Mouse (Mus musculus): ENCODE measurements around the gene Hoxc6. TPM values are rescaled to one million over a fixed set of nuclear protein-coding genes. Genes with fewer than 3 reads are reported as not detected.

Gene Hoxc6
- polyA plus RNA-seq, 1 experiment from 2014 or later: 6.1 TPM

- no peak overlapping the region for H3K4me3 ChIP-seq (ENCODE audit: low read depth, low read length)
- ATAC-seq (replicated peaks; ENCODE audit: low FRiP score, low TSS enrichment, low read depth): no peak; the same call in 1 of the 2 replicates
- DNase-seq (ENCODE audit: low spot score): no peak
- no peaks in the 10 kb centered on the region for H3K9me3 ChIP-seq (ENCODE audit: control insufficient read depth, low read length)
- peaks cover 27% of the 10 kb centered on the region for H3K4me1 ChIP-seq (replicated peaks; ENCODE audit: control insufficient read depth, insufficient read depth, low read length)
- peaks cover 58% of the 10 kb centered on the region for H3K27me3 ChIP-seq (replicated peaks; ENCODE audit: control insufficient read depth, insufficient read depth, low read length)
- 0 out of 2 replicates have a peak overlapping the region, but pooled peaks have one; percentile 27 for H3K27ac ChIP-seq (ENCODE audit: low read depth)
- no peaks in the 10 kb centered on the region for H3K36me3 ChIP-seq (ENCODE audit: control insufficient read depth, insufficient read depth, low read length)
- no peak overlapping the region for H3K9ac ChIP-seq (ENCODE audit: low read length)
- WGBS: 2% methylated on average over 26 of the region's 26 CpGs
- H3K4me2 ChIP-seq (ENCODE audit: low read length): peak overlapping the region; percentile 39
Measured at GRCm38 (mm10) chr15:103032646-103033575, 34.9 kb downstream of the Hoxc6 start.

GRCm38 (mm10) chr15:103034043-103034806, 36.2 kb downstream of the Hoxc6 start:
- peak overlapping the region; percentile 72 for H3K9ac ChIP-seq (ENCODE audit: low read length)

GRCm38 (mm10) chr15:103034807-103035547, 36.9 kb downstream of the Hoxc6 start:
- DNase-seq (ENCODE audit: low spot score) (no peak), ATAC-seq (replicated peaks; ENCODE audit: low FRiP score, low TSS enrichment, low read depth) (peak; percentile 25; the same call in 1 of the 2 replicates)
- Histone ChIP-seq H3K27ac (ENCODE audit: low read depth) (peak overlapping the region; percentile 82), H3K4me2 (ENCODE audit: low read length) (peak overlapping the region; percentile 64), H3K9me3 (ENCODE audit: control insufficient read depth, low read length) (no peaks in the 10 kb centered on the region), H3K4me3 (ENCODE audit: low read depth, low read length) (peak overlapping the region; percentile 45), H3K4me1 (replicated peaks; ENCODE audit: control insufficient read depth, insufficient read depth, low read length) (peaks cover 38% of the 10 kb centered on the region), H3K27me3 (replicated peaks; ENCODE audit: control insufficient read depth, insufficient read depth, low read length) (peaks cover 50% of the 10 kb centered on the region), H3K36me3 (ENCODE audit: control insufficient read depth, insufficient read depth, low read length) (no peaks in the 10 kb centered on the region), H3K9ac (ENCODE audit: low read length) (peak overlapping the region; percentile 72)
- WGBS: under 1% methylated on average over 34 of the region's 34 CpGs

More at GRCm38 (mm10) chr15:103034043-103034806, 36.2 kb downstream of the Hoxc6 start:
- peak overlapping the region; percentile 82 for H3K27ac ChIP-seq (ENCODE audit: low read depth)
- H3K9me3 ChIP-seq (ENCODE audit: control insufficient read depth, low read length): no peaks in the 10 kb centered on the region
- H3K4me1 ChIP-seq (replicated peaks; ENCODE audit: control insufficient read depth, insufficient read depth, low read length): peaks cover 34% of the 10 kb centered on the region
- peaks cover 54% of the 10 kb centered on the region for H3K27me3 ChIP-seq (replicated peaks; ENCODE audit: control insufficient read depth, insufficient read depth, low read length)
- H3K36me3 ChIP-seq (ENCODE audit: control insufficient read depth, insufficient read depth, low read length): no peaks in the 10 kb centered on the region
- H3K4me2 ChIP-seq (ENCODE audit: low read length): peak overlapping the region; percentile 64
- DNase-seq (ENCODE audit: low spot score) (no peak), ATAC-seq (replicated peaks; ENCODE audit: low FRiP score, low TSS enrichment, low read depth) (peak; percentile 63; the same call in 1 of the 2 replicates)
- WGBS: 2% methylated on average over 24 of the region's 24 CpGs
- peak overlapping the region; percentile 45 for H3K4me3 ChIP-seq (ENCODE audit: low read depth, low read length)

GRCm38 (mm10) chr15:103035548-103035881, 37.5 kb downstream of the Hoxc6 start:
- H3K9ac ChIP-seq (ENCODE audit: low read length): peak overlapping the region; percentile 72
- peak overlapping the region; percentile 64 for H3K4me2 ChIP-seq (ENCODE audit: low read length)
- 2% methylated on average over 14 of the region's 14 CpGs for WGBS
- peaks cover 49% of the 10 kb centered on the region for H3K27me3 ChIP-seq (replicated peaks; ENCODE audit: control insufficient read depth, insufficient read depth, low read length)
- H3K4me1 ChIP-seq (replicated peaks; ENCODE audit: control insufficient read depth, insufficient read depth, low read length): peaks cover 43% of the 10 kb centered on the region
- H3K4me3 ChIP-seq (ENCODE audit: low read depth, low read length): peak overlapping the region; percentile 45
- no peak; the same call in 1 of the 2 replicates for ATAC-seq (replicated peaks; ENCODE audit: low FRiP score, low TSS enrichment, low read depth)
- no peaks in the 10 kb centered on the region for H3K36me3 ChIP-seq (ENCODE audit: control insufficient read depth, insufficient read depth, low read length)
- H3K27ac ChIP-seq (ENCODE audit: low read depth): peak overlapping the region; percentile 82
- DNase-seq (ENCODE audit: low spot score): no peak
- no peaks in the 10 kb centered on the region for H3K9me3 ChIP-seq (ENCODE audit: control insufficient read depth, low read length)

- WGBS: 24% methylated on average over 1 of the region's 1 CpGs
- Histone ChIP-seq H3K36me3 (ENCODE audit: control insufficient read depth, insufficient read depth, low read length) (no peaks in the 10 kb centered on the region), H3K27me3 (replicated peaks; ENCODE audit: control insufficient read depth, insufficient read depth, low read length) (peaks cover 38% of the 10 kb centered on the region), H3K9ac (ENCODE audit: low read length) (no peak overlapping the region), H3K4me1 (replicated peaks; ENCODE audit: control insufficient read depth, insufficient read depth, low read length) (peaks cover 49% of the 10 kb centered on the region), H3K4me3 (ENCODE audit: low read depth, low read length) (no peak overlapping the region), H3K9me3 (ENCODE audit: control insufficient read depth, low read length) (no peaks in the 10 kb centered on the region), H3K4me2 (ENCODE audit: low read length) (peak overlapping the region; percentile 64; the same call in 1 of the 2 replicates), H3K27ac (ENCODE audit: low read depth) (peak overlapping the region; percentile 18; the same call in 1 of the 2 replicates)
- ATAC-seq (replicated peaks; ENCODE audit: low FRiP score, low TSS enrichment, low read depth) (no peak), DNase-seq (ENCODE audit: low spot score) (no peak)
Measured at GRCm38 (mm10) chr15:103037579-103037978, 39.5 kb downstream of the Hoxc6 start.

- peak overlapping the region; percentile 0; the same call in 1 of the 2 replicates for H3K27ac ChIP-seq (ENCODE audit: low read depth)
- peaks cover 42% of the 10 kb centered on the region for H3K4me1 ChIP-seq (replicated peaks; ENCODE audit: control insufficient read depth, insufficient read depth, low read length)
- H3K36me3 ChIP-seq (ENCODE audit: control insufficient read depth, insufficient read depth, low read length): no peaks in the 10 kb centered on the region
- H3K9ac ChIP-seq (ENCODE audit: low read length): peak overlapping the region; percentile 25; the same call in 1 of the 2 replicates
- WGBS: 27% methylated on average over 10 of the region's 10 CpGs
- ATAC-seq (replicated peaks; ENCODE audit: low FRiP score, low TSS enrichment, low read depth) (no peak), DNase-seq (ENCODE audit: low spot score) (no peak)
- H3K27me3 ChIP-seq (replicated peaks; ENCODE audit: control insufficient read depth, insufficient read depth, low read length): peaks cover 32% of the 10 kb centered on the region
- H3K4me3 ChIP-seq (ENCODE audit: low read depth, low read length): no peak overlapping the region
- no peaks in the 10 kb centered on the region for H3K9me3 ChIP-seq (ENCODE audit: control insufficient read depth, low read length)
- peak overlapping the region; percentile 36 for H3K4me2 ChIP-seq (ENCODE audit: low read length)
Measured at GRCm38 (mm10) chr15:103038701-103039480, 40.8 kb downstream of the Hoxc6 start.

GRCm38 (mm10) chr15:103039609-103040008, 41.6 kb downstream of the Hoxc6 start:
- Histone ChIP-seq H3K4me3 (ENCODE audit: low read depth, low read length) (no peak overlapping the region), H3K4me2 (ENCODE audit: low read length) (peak overlapping the region; percentile 9; the same call in 1 of the 2 replicates), H3K27me3 (replicated peaks; ENCODE audit: control insufficient read depth, insufficient read depth, low read length) (peaks cover 30% of the 10 kb centered on the region), H3K9me3 (ENCODE audit: control insufficient read depth, low read length) (no peaks in the 10 kb centered on the region), H3K36me3 (ENCODE audit: control insufficient read depth, insufficient read depth, low read length) (no peaks in the 10 kb centered on the region), H3K9ac (ENCODE audit: low read length) (no peak overlapping the region), H3K4me1 (replicated peaks; ENCODE audit: control insufficient read depth, insufficient read depth, low read length) (peaks cover 36% of the 10 kb centered on the region), H3K27ac (ENCODE audit: low read depth) (peak overlapping the region; percentile 0; the same call in 1 of the 2 replicates)
- ATAC-seq (replicated peaks; ENCODE audit: low FRiP score, low TSS enrichment, low read depth): no peak
- 23% methylated on average over 3 of the region's 3 CpGs for WGBS
- DNase-seq (ENCODE audit: low spot score): no peak
